Mouse (Mus musculus) midbrain, postnatal 0 days (tissue): ENCODE measurements around the gene Tlx2. TPM values are rescaled to one million over a fixed set of nuclear protein-coding genes. Genes with fewer than 3 reads are reported as not detected.

Source experiments
- ATAC-seq: fragments of 200-750 bp; cut with Nextera tagmentation; 2 replicates; pipeline ENCODE4 v1.8.0; 2017; ENCODE audit warnings: moderate number of reproducible peaks, mild to moderate bottlenecking, moderate TSS enrichment, moderate library complexity; ENCODE audit not compliant: low FRiP score
- DNase-seq: peaks from one replicate; pipeline ENCODE4 v3.0.0-alpha.2; 2015; ENCODE audit warnings: low spot score
- H3K27ac ChIP-seq: fragments of 300-500 bp; sonication (generic); 2 replicates; pipeline ENCODE4 v1.5.1; 2014; ENCODE audit warnings: low read depth, mild to moderate bottlenecking, low read length, mixed read lengths
- H3K27me3 ChIP-seq: fragments of 300-500 bp; sonication (generic); 2 replicates; pipeline ENCODE4 v1.6.1; 2014; ENCODE audit warnings: low read length, control low read depth, mixed read lengths; ENCODE audit not compliant: insufficient read depth
- H3K36me3 ChIP-seq: fragments of 300-500 bp; sonication (generic); 2 replicates; pipeline ENCODE4 v1.6.1; 2014; ENCODE audit warnings: low read length, control low read depth, mixed read lengths; ENCODE audit not compliant: insufficient read depth
- H3K4me1 ChIP-seq: fragments of 300-500 bp; sonication (generic); 2 replicates; pipeline ENCODE4 v1.6.1; 2014; ENCODE audit warnings: mild to moderate bottlenecking, control low read depth, antibody characterized with exemption, low read length, mixed read lengths; ENCODE audit not compliant: insufficient read depth
- H3K4me2 ChIP-seq: fragments of 300-500 bp; sonication (generic); 2 replicates; pipeline ENCODE4 v1.6.1; 2014; ENCODE audit warnings: low read depth, mild to moderate bottlenecking, low read length, mixed read lengths; ENCODE audit not compliant: poor library complexity, severe bottlenecking
- H3K4me3 ChIP-seq: fragments of 300-500 bp; sonication (generic); 2 replicates; pipeline ENCODE4 v1.5.1; 2014; ENCODE audit warnings: low read depth, mild to moderate bottlenecking, low read length, moderate library complexity
- H3K9ac ChIP-seq: fragments of 300-500 bp; sonication (generic); replicated peaks from 2 replicates; pipeline ENCODE4 v1.6.1; 2014; ENCODE audit warnings: mild to moderate bottlenecking, low read length, moderate library complexity, mixed read lengths; ENCODE audit not compliant: poor library complexity, severe bottlenecking
- H3K9me3 ChIP-seq: fragments of 300-500 bp; sonication (generic); 2 replicates; pipeline ENCODE4 v1.6.1; 2016; ENCODE audit warnings: low read length, control low read depth
- CTCF ChIP-seq: IDR thresholded peaks from 2 replicates; pipeline ENCODE4 v1.5.1; 2016; ENCODE audit warnings: antibody characterized with exemption, mild to moderate bottlenecking
- WGBS: fragments of 180-500 bp; shearing (Covaris S2); extraction: QIAGEN DNeasy Blood & Tissue Kit; methylation state at CpG from one replicate; pipeline ENCODE4 v1.1.7; 2014; 5-methylcytosine and 5-hydroxymethylcytosine counted together
- polyA plus RNA-seq: library from polyadenylated mRNA; unstranded; fragments of >200 nt; fragmentation: Nextera tagmentation; extraction: Ambion mirVana; gene quantifications from 2 replicates; pipeline ENCODE4 v1.2.1, GENCODE M21; 2015
- total RNA-seq: library from RNA; depleted of rRNA; stranded (reverse); fragments of >200 nt; gene quantifications from 2 replicates; pipeline ENCODE4 v1.2.3, GENCODE M21; 2014

The Tlx2 gene
- total and polyA plus RNA-seq, 2 experiments from 2014 or later, result not detected

GRCm38 (mm10) chr6:83116373-83117164, 46.5 kb upstream of the Tlx2 start:
- H3K27ac ChIP-seq, result no peak overlapping the region; the same call in 1 of the 2 replicates
- no peaks in the 10 kb centered on the region for H3K9me3 ChIP-seq
- WGBS, result 75% methylated on average over 11 of the region's 11 CpGs
- H3K4me3 ChIP-seq, result peak overlapping the region; percentile 72
- H3K36me3 ChIP-seq, result peaks cover 19% of the 10 kb centered on the region
- H3K27me3 ChIP-seq, result no peaks in the 10 kb centered on the region
- H3K4me2 ChIP-seq, result peak overlapping the region; percentile 94
- peak overlapping the region; percentile 66 for H3K9ac ChIP-seq
- H3K4me1 ChIP-seq, result peaks cover 9% of the 10 kb centered on the region; the same call in 1 of the 2 replicates
- TF ChIP-seq CTCF, result no peak
- ATAC-seq (no peak), DNase-seq (no peak)

DNA sequence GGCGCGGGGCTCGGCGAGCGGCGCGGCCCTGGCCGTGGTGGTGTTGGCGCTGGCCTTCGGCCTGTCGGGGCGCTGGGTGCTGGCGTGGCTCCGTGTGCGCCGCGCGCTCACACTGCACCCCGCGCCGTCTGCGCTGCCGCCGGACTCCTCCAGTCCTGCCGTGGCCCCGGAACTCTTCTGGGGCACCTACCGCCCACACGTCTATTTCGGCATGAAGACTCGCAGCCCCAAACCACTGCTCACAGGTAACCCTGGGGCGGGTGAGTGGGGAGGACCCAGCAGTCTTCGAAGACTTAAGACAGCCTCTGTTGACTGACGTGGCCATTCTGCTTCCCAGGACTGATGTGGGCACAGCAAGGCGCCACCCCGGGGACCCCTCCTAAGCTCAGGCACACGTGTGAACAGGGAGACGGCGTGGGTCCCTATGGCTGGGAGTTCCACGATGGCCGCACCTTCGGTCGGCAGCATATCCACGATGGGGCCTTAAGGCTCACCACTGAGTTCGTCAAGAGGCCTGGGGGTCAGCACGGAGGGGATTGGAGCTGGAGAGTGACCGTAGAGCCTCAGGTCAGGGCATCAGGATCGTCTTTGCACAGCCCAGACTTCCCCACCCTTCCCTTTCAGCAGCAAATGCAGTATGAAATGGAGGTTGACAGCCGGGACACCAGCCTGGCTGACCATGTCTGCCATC, 45.7 kb upstream of the Tlx2 start:
- peaks cover 9% of the 10 kb centered on the region; the same call in 1 of the 2 replicates for H3K4me1 ChIP-seq
- 2% methylated on average over 34 of the region's 48 CpGs for WGBS
- TF ChIP-seq CTCF, result no peak
- DNase-seq (peak; percentile 23), ATAC-seq (peak; percentile 64)
- peak overlapping the region; percentile 82 for H3K27ac ChIP-seq
- peak overlapping the region; percentile 94 for H3K4me2 ChIP-seq
- H3K27me3 ChIP-seq, result no peaks in the 10 kb centered on the region
- H3K4me3 ChIP-seq, result peak overlapping the region; percentile 72
- no peaks in the 10 kb centered on the region for H3K9me3 ChIP-seq
- peak overlapping the region; percentile 66 for H3K9ac ChIP-seq
- peaks cover 19% of the 10 kb centered on the region for H3K36me3 ChIP-seq

GRCm38 (mm10) chr6:83115011-83115671, 45.0 kb upstream of the Tlx2 start, which contains the start of gene Mogs:
Mogs (plus strand) TSS chr6:83115496.
- WGBS, result 1% methylated on average over 47 of the region's 58 CpGs
- peak within 1 kb of the TSS; percentile 72 for H3K4me3 ChIP-seq
- H3K36me3 ChIP-seq, result peaks cover 19% of the 10 kb centered on the region
- peak within 1 kb of the TSS; percentile 82 for H3K27ac ChIP-seq
- peak; percentile 91 for DNase-seq
- H3K9me3 ChIP-seq, result no peaks in the 10 kb centered on the region
- peak within 1 kb of the TSS; percentile 66 for H3K9ac ChIP-seq
- H3K27me3 ChIP-seq, result no peaks in the 10 kb centered on the region
- peaks cover 4% of the 10 kb centered on the region; the same call in 1 of the 2 replicates for H3K4me1 ChIP-seq
- peak; percentile 52 for TF ChIP-seq CTCF
- ATAC-seq, result peak; percentile 86
- H3K4me2 ChIP-seq, result peak within 1 kb of the TSS; percentile 94

DNA sequence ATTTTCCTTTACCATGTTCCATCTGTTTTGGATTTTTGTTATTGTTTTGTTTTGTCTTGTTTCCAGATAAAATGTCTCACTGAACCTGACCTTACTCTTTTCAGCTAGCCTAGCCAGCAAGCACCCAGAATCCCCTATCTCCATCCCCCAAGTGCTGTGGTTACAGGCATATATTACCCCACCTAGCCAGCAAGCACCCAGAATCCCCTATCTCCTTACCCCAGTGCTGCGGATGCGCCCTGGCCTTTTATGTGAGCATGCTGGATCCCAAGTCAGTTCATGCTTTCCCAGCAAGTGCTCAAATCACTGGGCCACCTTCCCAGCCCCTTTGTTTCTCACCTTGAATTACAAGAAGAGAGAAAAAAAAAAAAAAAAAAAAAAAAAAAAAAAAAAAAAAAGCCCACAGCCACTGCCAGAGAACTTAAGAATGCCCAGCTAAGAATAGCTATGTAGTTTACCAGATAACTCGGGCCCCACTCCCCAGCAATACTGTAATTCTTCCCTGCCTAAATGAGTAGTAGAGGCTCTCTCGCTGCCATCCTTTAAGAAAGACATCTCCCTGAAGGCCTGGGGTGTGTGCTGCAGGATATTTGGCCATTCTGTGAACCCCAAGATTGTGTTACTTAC, 41.5 kb upstream of the Tlx2 start:
- Histone ChIP-seq H3K27ac (no peak overlapping the region), H3K4me1 (peaks cover 10% of the 10 kb centered on the region; the same call in 1 of the 2 replicates), H3K9me3 (no peaks in the 10 kb centered on the region), H3K36me3 (0 out of 2 replicates have a peak, but pooled peaks cover 8% of the 10 kb centered on the region), H3K9ac (no peak overlapping the region), H3K4me3 (no peak overlapping the region), H3K4me2 (no peak overlapping the region), H3K27me3 (no peaks in the 10 kb centered on the region)
- DNase-seq, result no peak
- 93% methylated on average over 4 of the region's 4 CpGs for WGBS
- ATAC-seq, result no peak
- no peak for TF ChIP-seq CTCF
